Mouse (Mus musculus) testis, adult 2 months (tissue): ENCODE results near the gene Arl15. TPM values are rescaled to one million over a fixed set of nuclear protein-coding genes. Genes with fewer than 3 reads are reported as not detected.

Experiments used
- H3K27ac ChIP-seq: fragments of 200-500 bp; 2 replicates; pipeline ENCODE4 v1.5.1; 2012; ENCODE audit warnings: low read depth, low read length; ENCODE audit not compliant: control insufficient read depth, insufficient read depth
- H3K27me3 ChIP-seq: fragments of 200-500 bp; 2 replicates; pipeline ENCODE4 v1.6.1; 2012; ENCODE audit warnings: mild to moderate bottlenecking, low read length, moderate library complexity; ENCODE audit not compliant: control insufficient read depth, insufficient read depth
- H3K36me3 ChIP-seq: fragments of 200-500 bp; 2 replicates; pipeline ENCODE4 v1.6.1; 2012; ENCODE audit warnings: mild to moderate bottlenecking, low read length; ENCODE audit not compliant: control insufficient read depth, insufficient read depth
- H3K4me1 ChIP-seq: fragments of 200-500 bp; 2 replicates; pipeline ENCODE4 v1.6.1; 2012; ENCODE audit warnings: low read length; ENCODE audit not compliant: control insufficient read depth, insufficient read depth
- H3K4me3 ChIP-seq: fragments of 200-500 bp; 2 replicates; pipeline ENCODE4 v1.5.1; 2012; ENCODE audit warnings: low read depth, mild to moderate bottlenecking, low read length, moderate library complexity, mixed read lengths; ENCODE audit not compliant: control insufficient read depth
- CTCF ChIP-seq: fragments of 200-500 bp; IDR thresholded peaks from 2 replicates; pipeline ENCODE4 v1.5.1; 2012; ENCODE audit warnings: low read depth, mild to moderate bottlenecking, inconsistent platforms, low read length, moderate library complexity; ENCODE audit not compliant: control insufficient read depth, insufficient read depth, insufficient replicate concordance
- POLR2A ChIP-seq: fragments of 200-500 bp; IDR thresholded peaks from 2 replicates; pipeline ENCODE4 v1.6.1; 2012; ENCODE audit warnings: low read depth, mild to moderate bottlenecking, inconsistent platforms, low read length, moderate library complexity; ENCODE audit not compliant: control insufficient read depth
- polyA plus RNA-seq: library from polyadenylated mRNA; depleted of rRNA; stranded (reverse); fragments of >200 nt; gene quantifications from 2 replicates; pipeline ENCODE4 v1.2.3, GENCODE M21; 2012

The Arl15 gene
- polyA plus RNA-seq, 1 experiment = 2.0 TPM

DNA sequence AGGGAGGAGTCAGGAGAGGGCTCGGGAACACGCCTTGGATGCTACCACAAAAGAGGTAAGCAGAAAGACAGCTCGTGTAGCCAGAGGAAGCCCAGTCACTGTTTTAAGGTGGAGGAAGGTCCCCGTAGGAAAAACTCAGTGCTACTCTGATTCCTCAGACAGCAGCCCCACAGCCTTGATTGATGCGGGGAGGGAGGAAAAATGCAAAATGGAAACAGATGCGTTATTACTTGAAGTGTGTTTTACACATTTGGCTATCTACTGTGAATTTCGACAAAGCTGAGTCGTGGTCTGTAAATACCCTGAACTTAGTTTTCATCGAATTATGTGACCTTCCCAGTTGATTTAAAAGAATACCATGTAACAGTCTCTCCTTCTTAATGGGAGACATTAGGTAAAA lies 296.9 kb downstream of the Arl15 start:
- no peak overlapping the region for H3K27ac ChIP-seq
- TF ChIP-seq CTCF = no peak
- TF ChIP-seq POLR2A = no peak
- H3K27me3 ChIP-seq = no peaks in the 10 kb centered on the region

DNA sequence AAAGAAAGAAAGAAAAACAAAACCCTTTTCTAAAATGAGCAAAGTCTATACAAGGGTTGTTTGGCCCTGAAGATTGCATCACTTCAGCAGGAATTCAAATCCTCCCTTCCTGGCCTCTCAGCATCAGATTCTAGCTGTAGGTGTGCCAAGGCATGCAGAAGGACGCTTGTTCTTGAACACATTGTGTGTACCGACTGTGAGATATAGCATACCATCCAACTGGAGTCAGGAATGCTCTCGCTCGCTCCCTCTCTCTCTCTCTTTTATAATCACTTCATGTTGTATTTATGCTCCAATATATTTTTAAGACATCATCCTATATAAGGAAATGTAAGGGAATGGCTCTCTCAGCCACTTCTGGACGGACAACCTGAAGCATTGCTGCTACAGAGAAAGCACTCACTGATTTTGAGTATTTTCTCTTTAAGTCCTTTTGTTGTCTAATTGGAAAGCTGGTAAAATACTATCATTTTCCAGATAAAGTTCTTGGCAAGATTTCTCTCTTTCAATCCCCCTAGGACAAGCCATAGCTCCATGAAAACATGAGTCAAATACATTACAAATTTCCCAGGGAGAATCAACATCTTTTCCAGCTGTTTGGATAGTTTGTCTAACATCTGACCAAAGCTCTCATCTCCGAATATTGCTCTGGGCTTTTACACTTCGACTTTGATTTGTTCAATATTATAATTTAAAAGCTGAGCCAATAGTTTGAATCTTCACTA lies 300.0 kb downstream of the Arl15 start:
- Histone ChIP-seq H3K4me1 (no peaks in the 10 kb centered on the region), H3K36me3 (no peaks in the 10 kb centered on the region), H3K27me3 (no peaks in the 10 kb centered on the region), H3K27ac (no peak overlapping the region), H3K4me3 (no peak overlapping the region)
- TF ChIP-seq POLR2A (no peak), CTCF (no peak)

More for the DNA sequence above, 296.9 kb downstream of the Arl15 start:
- Histone ChIP-seq H3K4me1 (no peaks in the 10 kb centered on the region), H3K4me3 (no peak overlapping the region), H3K36me3 (no peaks in the 10 kb centered on the region)

DNA sequence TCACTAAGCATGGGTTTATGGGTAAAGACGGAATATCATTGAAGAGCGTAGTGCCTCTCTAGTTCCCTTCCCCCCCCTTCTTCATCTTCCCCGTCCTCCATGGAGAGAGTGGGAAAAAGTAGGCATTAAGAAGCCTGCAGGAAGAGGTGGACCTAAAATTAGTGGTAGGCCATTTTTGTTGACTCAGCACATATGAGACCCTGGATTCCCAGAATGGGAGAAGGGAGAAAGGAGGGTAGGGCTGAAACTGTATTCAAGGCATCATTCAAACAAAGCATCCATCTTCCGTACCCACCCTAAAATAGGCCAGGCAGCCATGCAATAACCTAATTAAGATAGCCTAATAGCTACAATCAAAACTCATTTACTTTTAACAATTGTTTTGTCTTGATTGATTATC lies 301.1 kb downstream of the Arl15 start:
- TF ChIP-seq CTCF (no peak), POLR2A (no peak)
- no peaks in the 10 kb centered on the region for H3K27me3 ChIP-seq
- H3K27ac ChIP-seq = no peak overlapping the region
- H3K4me3 ChIP-seq = no peak overlapping the region
- no peaks in the 10 kb centered on the region for H3K4me1 ChIP-seq
- H3K36me3 ChIP-seq = no peaks in the 10 kb centered on the region

DNA sequence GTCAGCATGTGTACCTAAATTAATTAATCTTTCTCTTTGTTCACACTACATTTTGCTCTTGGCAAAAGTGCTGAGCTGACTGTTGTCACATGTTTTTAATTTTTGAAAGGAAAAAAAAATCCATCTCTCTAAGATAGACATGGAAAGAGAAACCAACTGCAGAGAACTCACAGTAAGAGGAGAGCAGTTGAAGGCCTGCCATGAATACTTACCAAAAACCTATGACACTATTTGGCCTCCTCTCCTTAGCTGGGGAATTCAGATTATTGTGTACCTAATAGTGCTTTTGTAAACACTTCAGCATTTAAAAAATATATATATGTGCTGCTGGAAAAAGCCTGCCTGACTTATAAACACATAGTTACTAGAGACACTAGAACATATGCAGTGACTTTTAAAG lies 302.1 kb downstream of the Arl15 start:
- TF ChIP-seq POLR2A (no peak), CTCF (no peak)
- Histone ChIP-seq H3K4me1 (no peaks in the 10 kb centered on the region), H3K4me3 (no peak overlapping the region), H3K36me3 (no peaks in the 10 kb centered on the region), H3K27ac (no peak overlapping the region), H3K27me3 (no peaks in the 10 kb centered on the region)

DNA sequence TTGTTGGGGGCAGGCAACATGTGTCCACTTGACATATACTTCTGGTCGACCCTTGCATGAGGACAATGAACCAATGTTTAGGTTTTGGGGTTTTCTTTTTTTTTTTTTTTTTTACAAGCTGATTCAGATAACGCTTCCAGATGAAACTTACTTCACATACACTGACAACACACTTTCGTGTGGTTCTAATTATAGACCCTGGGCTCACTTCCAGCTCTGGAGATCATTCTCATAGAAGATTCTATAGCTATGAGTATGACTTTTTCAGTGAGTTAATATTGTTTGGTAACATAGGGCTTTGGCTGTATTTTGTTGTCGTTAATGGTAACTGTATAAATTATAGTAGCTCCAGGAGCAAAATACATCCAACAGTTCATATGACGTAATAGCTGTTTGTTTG lies 306.9 kb downstream of the Arl15 start:
- Histone ChIP-seq H3K27me3 (no peaks in the 10 kb centered on the region), H3K27ac (no peak overlapping the region), H3K4me3 (no peak overlapping the region), H3K36me3 (no peaks in the 10 kb centered on the region), H3K4me1 (no peaks in the 10 kb centered on the region)
- TF ChIP-seq CTCF = no peak
- no peak for TF ChIP-seq POLR2A

DNA sequence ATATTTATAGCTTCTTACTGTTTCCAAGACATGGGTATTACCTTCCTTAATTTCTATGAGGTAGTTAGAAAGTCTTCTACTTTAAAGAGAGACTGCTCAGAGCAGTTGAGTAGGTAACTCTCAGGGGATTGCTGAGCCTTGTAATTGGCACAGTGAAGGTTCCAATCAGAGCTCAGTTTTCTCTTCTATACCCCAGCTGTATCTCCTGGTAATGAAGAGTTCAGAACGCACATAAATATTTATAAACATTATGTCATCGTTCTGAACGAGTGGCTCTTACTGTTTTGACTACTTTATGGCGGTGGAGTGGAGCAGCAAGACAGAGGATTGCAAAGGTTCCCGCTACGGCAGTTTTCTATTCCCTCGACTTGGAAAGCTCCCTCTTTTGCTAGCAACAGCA lies 311.8 kb downstream of the Arl15 start:
- Histone ChIP-seq H3K36me3 (no peaks in the 10 kb centered on the region), H3K4me1 (no peaks in the 10 kb centered on the region), H3K4me3 (no peak overlapping the region), H3K27me3 (no peaks in the 10 kb centered on the region), H3K27ac (no peak overlapping the region)
- no peak for TF ChIP-seq POLR2A

DNA sequence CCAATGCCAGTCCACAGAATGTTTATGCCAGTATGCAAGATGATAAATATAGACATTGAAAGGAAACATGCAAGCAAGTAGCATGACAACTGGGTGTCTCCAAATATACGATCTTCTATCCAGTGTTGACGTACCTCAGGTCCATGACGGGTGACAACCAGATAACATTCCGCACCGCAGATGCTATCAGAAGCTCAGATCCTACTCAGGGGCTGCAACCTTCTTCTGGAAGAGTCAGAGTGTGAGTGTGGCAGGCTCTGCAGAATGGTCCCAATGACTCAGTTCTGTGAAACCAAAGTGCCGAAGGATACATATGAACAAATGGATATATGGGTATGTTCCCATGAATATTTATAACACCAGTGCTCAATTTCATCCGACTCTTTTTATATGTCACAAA lies 313.2 kb downstream of the Arl15 start:
- Histone ChIP-seq H3K27me3 (no peaks in the 10 kb centered on the region), H3K27ac (no peak overlapping the region), H3K36me3 (no peaks in the 10 kb centered on the region), H3K4me1 (no peaks in the 10 kb centered on the region), H3K4me3 (no peak overlapping the region)
- TF ChIP-seq POLR2A (no peak), CTCF (no peak)

DNA sequence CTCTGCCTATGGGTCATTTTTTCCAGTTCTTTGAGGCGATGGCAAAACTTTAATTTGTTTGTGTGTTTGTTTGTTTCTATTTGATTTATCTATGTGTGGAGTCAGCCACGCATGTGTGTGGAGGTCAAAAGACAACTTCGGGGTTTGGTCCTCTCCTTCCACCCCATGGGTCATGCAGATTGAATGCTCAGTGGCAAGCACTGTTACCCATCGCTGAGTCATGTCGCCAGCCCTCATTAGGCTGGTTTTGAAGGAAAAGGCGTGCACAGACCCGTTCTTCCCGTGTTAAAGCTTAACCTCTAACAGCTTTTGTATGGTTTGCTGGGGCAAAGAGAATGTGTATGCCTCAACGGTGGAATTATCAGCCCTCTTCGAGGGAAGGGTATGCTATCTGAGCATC lies 315.1 kb downstream of the Arl15 start:
- no peaks in the 10 kb centered on the region for H3K36me3 ChIP-seq
- no peak overlapping the region for H3K4me3 ChIP-seq
- H3K27ac ChIP-seq = no peak overlapping the region
- TF ChIP-seq CTCF (no peak), POLR2A (no peak)
- no peaks in the 10 kb centered on the region for H3K27me3 ChIP-seq
- no peaks in the 10 kb centered on the region for H3K4me1 ChIP-seq
